Mouse (Mus musculus) adipose tissue, adult 10 weeks (tissue): ENCODE results near the gene Skint2. TPM values are rescaled to one million over a fixed set of nuclear protein-coding genes. Genes with fewer than 3 reads are reported as not detected.

ENCODE experiments used
- polyA plus RNA-seq: library from polyadenylated mRNA; stranded (reverse); fragments of 350-450 nt; fragmentation: Illumina TruSeq; extraction: RNeasy Lipid Tissue Mini Kit (QIAGEN cat#74804); gene quantifications from one replicate; pipeline ENCODE4 v1.2.3, GENCODE M21; 2014; ENCODE audit warnings: low read depth, low replicate concordance

Gene Skint2
- polyA plus RNA-seq: not detected

GRCm38 (mm10) chr4:112556894-112557293 is at the start of gene Skint2:
Gene Skint2 (plus strand): TSS chr4:112557194.

Other genes starting within 250 kb of the Skint2 start
- not detected for gene Skint9, start 123.2 kb upstream of the Skint2 start, polyA plus RNA-seq
- not detected for gene Skint10, start 217.7 kb downstream of the Skint2 start, polyA plus RNA-seq